Mouse (Mus musculus) heart, postnatal 0 days (tissue): ENCODE measurements around the gene Pyroxd1.

Experiments
- CTCF ChIP-seq: IDR thresholded peaks from 2 replicates; pipeline ENCODE4 v1.5.1; 2016; ENCODE audit warnings: antibody characterized with exemption, control low read depth, low read depth
- EP300 ChIP-seq: IDR thresholded peaks from 2 replicates; pipeline ENCODE4 v1.6.1; 2016; ENCODE audit warnings: antibody characterized with exemption, low read depth

DNA sequence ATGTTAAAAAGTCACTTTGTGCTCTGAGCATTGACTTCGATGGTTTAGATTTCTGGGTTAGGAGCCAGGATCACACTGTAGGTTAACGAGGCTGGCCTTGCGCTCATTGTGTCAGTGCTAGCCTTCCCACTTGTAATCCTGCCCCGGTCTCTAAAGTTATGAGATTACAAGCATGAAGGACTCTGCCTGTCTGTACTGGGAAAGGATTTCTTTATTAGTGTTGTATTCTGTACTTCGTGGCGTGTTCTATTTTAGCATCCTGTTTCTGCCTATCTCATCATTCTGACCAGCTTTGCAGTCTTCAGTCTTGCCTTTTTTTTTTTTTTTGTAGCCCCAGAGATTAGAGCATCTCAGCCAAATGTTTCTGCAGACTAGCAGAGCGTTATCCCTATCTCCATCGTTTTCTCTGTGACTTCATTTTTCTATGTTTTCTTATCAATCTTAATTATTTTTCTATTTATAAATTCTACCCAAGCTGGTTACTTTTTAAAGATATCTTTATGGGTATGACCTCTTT lies 42.4 kb downstream of the Pyroxd1 start:
- no peak for TF ChIP-seq CTCF
- no peak for TF ChIP-seq EP300
